Mouse (Mus musculus) intestine, embryonic 14.5 days (tissue): Measurements from ENCODE around the gene Fmr1. TPM values are rescaled to one million over a fixed set of nuclear protein-coding genes. Genes with fewer than 3 reads are reported as not detected.

Experiments
- ATAC-seq: fragments of 200-750 bp; cut with Nextera tagmentation; replicated peaks from 2 replicates; pipeline ENCODE4 v1.8.0; 2017; ENCODE audit warnings: low read depth, moderate number of reproducible peaks, moderate TSS enrichment, moderate library complexity; ENCODE audit not compliant: low FRiP score, low TSS enrichment
- DNase-seq: peaks from one replicate; pipeline ENCODE4 v3.0.0-alpha.2; 2018; ENCODE audit warnings: low spot score
- H3K27ac ChIP-seq: fragments of 300-500 bp; sonication (generic); 2 replicates; pipeline ENCODE4 v1.5.1; 2014; ENCODE audit warnings: low read depth, mild to moderate bottlenecking, control low read depth
- H3K27me3 ChIP-seq: fragments of 300-500 bp; sonication (generic); replicated peaks from 2 replicates; pipeline ENCODE4 v1.6.1; 2014; ENCODE audit warnings: low read length, control low read depth; ENCODE audit not compliant: control insufficient read depth, insufficient read depth
- H3K36me3 ChIP-seq: fragments of 300-500 bp; sonication (generic); 2 replicates; pipeline ENCODE4 v1.6.1; 2014; ENCODE audit warnings: low read length, control low read depth; ENCODE audit not compliant: control insufficient read depth, insufficient read depth
- H3K4me1 ChIP-seq: fragments of 300-500 bp; sonication (generic); replicated peaks from 2 replicates; pipeline ENCODE4 v1.6.1; 2014; ENCODE audit warnings: low read length, control low read depth, mixed read lengths; ENCODE audit not compliant: control insufficient read depth, insufficient read depth
- H3K4me2 ChIP-seq: fragments of 300-500 bp; sonication (generic); 2 replicates; pipeline ENCODE4 v1.6.1; 2014; ENCODE audit warnings: low read length
- H3K4me3 ChIP-seq: fragments of 300-500 bp; sonication (generic); 2 replicates; pipeline ENCODE4 v1.5.1; 2014; ENCODE audit warnings: low read depth, low read length, control low read depth, mixed read lengths
- H3K9ac ChIP-seq: fragments of 300-500 bp; sonication (generic); 2 replicates; pipeline ENCODE4 v1.6.1; 2014; ENCODE audit warnings: mild to moderate bottlenecking, low read length
- H3K9me3 ChIP-seq: fragments of 300-500 bp; sonication (generic); 2 replicates; pipeline ENCODE4 v1.6.1; 2016; ENCODE audit warnings: low read length, control low read depth; ENCODE audit not compliant: control insufficient read depth
- WGBS: fragments of 180-500 bp; shearing (Covaris S2); extraction: QIAGEN DNeasy Blood & Tissue Kit; methylation state at CpG from one replicate; pipeline ENCODE4 v1.1.7; 2014; 5-methylcytosine and 5-hydroxymethylcytosine counted together
- polyA plus RNA-seq: library from polyadenylated mRNA; unstranded; fragments of >200 nt; fragmentation: Nextera tagmentation; extraction: Ambion mirVana; gene quantifications from 2 replicates; pipeline ENCODE4 v1.2.1, GENCODE M21; 2014

Fmr1 gene
- polyA plus RNA-seq, 1 experiment from 2014 or later = 57.2 TPM

- WGBS = 57% methylated on average over 2 of the region's 2 CpGs
- DNase-seq (no peak), ATAC-seq (no peak)
- Histone ChIP-seq H3K4me3 (no peak overlapping the region), H3K9ac (no peak overlapping the region), H3K4me1 (no peaks in the 10 kb centered on the region), H3K4me2 (no peak overlapping the region), H3K27ac (no peak overlapping the region), H3K27me3 (no peaks in the 10 kb centered on the region), H3K36me3 (no peaks in the 10 kb centered on the region), H3K9me3 (no peaks in the 10 kb centered on the region)
Observed at GRCm38 (mm10) chrX:68740088-68740487, 61.7 kb downstream of the Fmr1 start.

- ATAC-seq = no peak
- no peak for DNase-seq
- WGBS = 83% methylated on average over 15 of the region's 15 CpGs
- H3K36me3 ChIP-seq = no peaks in the 10 kb centered on the region
- no peak within 1 kb of the TSS for H3K27ac ChIP-seq
- no peak within 1 kb of the TSS for H3K4me3 ChIP-seq
- no peak within 1 kb of the TSS for H3K4me2 ChIP-seq
- no peak within 1 kb of the TSS for H3K9ac ChIP-seq
- H3K27me3 ChIP-seq = no peaks in the 10 kb centered on the region
- H3K9me3 ChIP-seq = no peaks in the 10 kb centered on the region
- H3K4me1 ChIP-seq = no peaks in the 10 kb centered on the region
Observed at GRCm38 (mm10) chrX:68761606-68762005, 83.3 kb downstream of the Fmr1 start, which contains the start of gene Fmr1nb. Gene Fmr1nb (plus strand): TSS chrX:68761839.

Other genes starting within 250 kb of the Fmr1 start
- gene Fmr1nb, start 83.3 kb downstream of the Fmr1 start, polyA plus RNA-seq = 0.28 and 0.55 TPM in 2 replicates
- gene Gm14698, start 142.6 kb downstream of the Fmr1 start, polyA plus RNA-seq = 3.2 and 4.5 TPM in 2 replicates
- not detected in 2 replicates for gene Gm6812, start 214.5 kb downstream of the Fmr1 start, polyA plus RNA-seq